Mouse (Mus musculus): ENCODE measurements around the gene Mybl2. TPM values are rescaled to one million over a fixed set of nuclear protein-coding genes. Genes with fewer than 3 reads are reported as not detected.
"Not testable (repeated sequence)": the region's sequence is repeated elsewhere in the genome, so short reads cannot be mapped to it uniquely, and the experiment has no call there.

Mybl2 gene
- total RNA-seq (2014; fragmentation: Nextera tagmentation): 52.7 and 60.8 TPM in 2 replicates
- 22.3 and 33.9 TPM in 2 replicates for total RNA-seq (2017)

GRCm38 (mm10) chr2:163054335-163054840 is at the start of gene Mybl2:
TSS of gene Mybl2 (plus strand) at chr2:163054687.
- ATAC-seq (replicated peaks; ENCODE audit: low FRiP score, low TSS enrichment, poor library complexity, severe bottlenecking): peak; percentile 96

- no peak for ATAC-seq (replicated peaks; ENCODE audit: low FRiP score, low TSS enrichment, poor library complexity, severe bottlenecking)
These were observed 47.2 kb upstream of the Mybl2 start for GRCm38 (mm10) chr2:163007299-163007698.

GRCm38 (mm10) chr2:163016916-163017743 is 37.4 kb upstream of the Mybl2 start, which contains the start of gene Ift52:
TSS of gene Ift52 (plus strand) at chr2:163017354.
- peak; percentile 98 for ATAC-seq (replicated peaks; ENCODE audit: low FRiP score, low TSS enrichment, poor library complexity, severe bottlenecking)

GRCm38 (mm10) chr2:163031289-163031688 is 23.2 kb upstream of the Mybl2 start:
- ATAC-seq (replicated peaks; ENCODE audit: low FRiP score, low TSS enrichment, poor library complexity, severe bottlenecking): no peak

GRCm38 (mm10) chr2:163031757-163032156 is 22.7 kb upstream of the Mybl2 start:
- ATAC-seq (replicated peaks; ENCODE audit: low FRiP score, low TSS enrichment, poor library complexity, severe bottlenecking): no peak

- no peak for ATAC-seq (replicated peaks; ENCODE audit: low FRiP score, low TSS enrichment, poor library complexity, severe bottlenecking)
These were observed 21.9 kb upstream of the Mybl2 start for GRCm38 (mm10) chr2:163032622-163033021.

- ATAC-seq (replicated peaks; ENCODE audit: low FRiP score, low TSS enrichment, poor library complexity, severe bottlenecking): peak; percentile 79
These were observed 14.5 kb upstream of the Mybl2 start for GRCm38 (mm10) chr2:163039940-163040339.

GRCm38 (mm10) chr2:163048125-163048524 is 6.4 kb upstream of the Mybl2 start:
- peak; percentile 98 for ATAC-seq (replicated peaks; ENCODE audit: low FRiP score, low TSS enrichment, poor library complexity, severe bottlenecking)

GRCm38 (mm10) chr2:163049116-163049515 is 5.4 kb upstream of the Mybl2 start:
- ATAC-seq (replicated peaks; ENCODE audit: low FRiP score, low TSS enrichment, poor library complexity, severe bottlenecking): no peak

- ATAC-seq (replicated peaks; ENCODE audit: low FRiP score, low TSS enrichment, poor library complexity, severe bottlenecking): no peak
These were observed 2.8 kb upstream of the Mybl2 start for GRCm38 (mm10) chr2:163051691-163052090.

- ATAC-seq (replicated peaks; ENCODE audit: low FRiP score, low TSS enrichment, poor library complexity, severe bottlenecking): no peak
These were observed 2.4 kb upstream of the Mybl2 start for GRCm38 (mm10) chr2:163052101-163052500.

GRCm38 (mm10) chr2:163052826-163053225 is 1.7 kb upstream of the Mybl2 start:
- no peak for ATAC-seq (replicated peaks; ENCODE audit: low FRiP score, low TSS enrichment, poor library complexity, severe bottlenecking)

GRCm38 (mm10) chr2:163054891-163055494 is 506 bp downstream of the Mybl2 start:
- 0 out of 2 replicates have a peak, but pooled peaks have one; percentile 18 for ATAC-seq (replicated peaks; ENCODE audit: low FRiP score, low TSS enrichment, poor library complexity, severe bottlenecking)

- no peak for ATAC-seq (replicated peaks; ENCODE audit: low FRiP score, low TSS enrichment, poor library complexity, severe bottlenecking)
These were observed 1.2 kb downstream of the Mybl2 start for GRCm38 (mm10) chr2:163055715-163056114.

GRCm38 (mm10) chr2:163056584-163056983 is 2.1 kb downstream of the Mybl2 start:
- no peak for ATAC-seq (replicated peaks; ENCODE audit: low FRiP score, low TSS enrichment, poor library complexity, severe bottlenecking)

- ATAC-seq (replicated peaks; ENCODE audit: low FRiP score, low TSS enrichment, poor library complexity, severe bottlenecking): not testable (repeated sequence)
These were observed 4.5 kb downstream of the Mybl2 start for GRCm38 (mm10) chr2:163058981-163059380.

GRCm38 (mm10) chr2:163060630-163061029 is 6.1 kb downstream of the Mybl2 start:
- no peak for ATAC-seq (replicated peaks; ENCODE audit: low FRiP score, low TSS enrichment, poor library complexity, severe bottlenecking)

GRCm38 (mm10) chr2:163061203-163062118 is 7.0 kb downstream of the Mybl2 start:
- 0 out of 2 replicates have a peak, but pooled peaks have one; percentile 23 for ATAC-seq (replicated peaks; ENCODE audit: low FRiP score, low TSS enrichment, poor library complexity, severe bottlenecking)

GRCm38 (mm10) chr2:163062119-163062508 is 7.6 kb downstream of the Mybl2 start:
- ATAC-seq (replicated peaks; ENCODE audit: low FRiP score, low TSS enrichment, poor library complexity, severe bottlenecking): no peak
